Mouse (Mus musculus): ENCODE results near the gene Pcdh17. TPM values are rescaled to one million over a fixed set of nuclear protein-coding genes. Genes with fewer than 3 reads are reported as not detected.
A peak's percentile ranks its signal among the peaks of the same experiment; 100 is the strongest.

The Pcdh17 gene
- polyA plus RNA-seq, 1 experiment, result 0.01 TPM

GRCm38 (mm10) chr14:84440903-84441302 is 2.5 kb upstream of the Pcdh17 start:
- H3ac ChIP-seq (ENCODE audit: control insufficient read depth, insufficient read length, low read depth), result no peak overlapping the region
- H3K27me3 ChIP-seq (ENCODE audit: control insufficient read depth, insufficient read depth, insufficient read length), result no peaks in the 10 kb centered on the region
- no peaks in the 10 kb centered on the region for H3K36me3 ChIP-seq (ENCODE audit: control insufficient read depth, insufficient read depth)
- no peak for TF ChIP-seq CTCF (IDR thresholded peaks at IDR 0.05; ENCODE audit: control insufficient read depth, insufficient read depth, insufficient read length)
- no peak for TF ChIP-seq FOSL1 (IDR thresholded peaks at IDR 0.05; ENCODE audit: insufficient read depth, low read length, poor library complexity, severe bottlenecking)
- TF ChIP-seq USF1 (IDR thresholded peaks at IDR 0.05; ENCODE audit: low read depth), result no peak
- TF ChIP-seq CEBPB (IDR thresholded peaks at IDR 0.05; ENCODE audit: low read depth), result no peak
- no peak for TF ChIP-seq MYOD1 (IDR thresholded peaks at IDR 0.05; ENCODE audit: control insufficient read depth, insufficient read length, low read depth)
- TF ChIP-seq MAX (IDR thresholded peaks at IDR 0.05), result no peak
- no peak for TF ChIP-seq MYOG (IDR thresholded peaks at IDR 0.05; ENCODE audit: control insufficient read depth, extremely low read depth, insufficient read length)
- no peaks in the 10 kb centered on the region for H3K79me2 ChIP-seq (ENCODE audit: control insufficient read depth, insufficient read depth)
- H3K4me3 ChIP-seq (ENCODE audit: insufficient read depth, poor library complexity, severe bottlenecking), result no peak overlapping the region
- H3K79me3 ChIP-seq (ENCODE audit: low read depth), result no peaks in the 10 kb centered on the region

GRCm38 (mm10) chr14:84442528-84443287 is 655 bp upstream of the Pcdh17 start:
- Histone ChIP-seq H3K79me2 (ENCODE audit: control insufficient read depth, insufficient read depth) (no peaks in the 10 kb centered on the region), H3K4me3 (ENCODE audit: insufficient read depth, poor library complexity, severe bottlenecking) (peak overlapping the region; percentile 14), H3K27me3 (ENCODE audit: control insufficient read depth, insufficient read depth, insufficient read length) (no peaks in the 10 kb centered on the region), H3K36me3 (ENCODE audit: control insufficient read depth, insufficient read depth) (no peaks in the 10 kb centered on the region), H3ac (ENCODE audit: control insufficient read depth, insufficient read length, low read depth) (peak overlapping the region; percentile 41), H3K79me3 (ENCODE audit: low read depth) (no peaks in the 10 kb centered on the region)
- TF ChIP-seq MYOG (IDR thresholded peaks at IDR 0.05; ENCODE audit: control insufficient read depth, extremely low read depth, insufficient read length), result no peak
- no peak for TF ChIP-seq CEBPB (IDR thresholded peaks at IDR 0.05; ENCODE audit: low read depth)
- no peak for TF ChIP-seq MYOD1 (IDR thresholded peaks at IDR 0.05; ENCODE audit: control insufficient read depth, insufficient read length, low read depth)

DNA sequence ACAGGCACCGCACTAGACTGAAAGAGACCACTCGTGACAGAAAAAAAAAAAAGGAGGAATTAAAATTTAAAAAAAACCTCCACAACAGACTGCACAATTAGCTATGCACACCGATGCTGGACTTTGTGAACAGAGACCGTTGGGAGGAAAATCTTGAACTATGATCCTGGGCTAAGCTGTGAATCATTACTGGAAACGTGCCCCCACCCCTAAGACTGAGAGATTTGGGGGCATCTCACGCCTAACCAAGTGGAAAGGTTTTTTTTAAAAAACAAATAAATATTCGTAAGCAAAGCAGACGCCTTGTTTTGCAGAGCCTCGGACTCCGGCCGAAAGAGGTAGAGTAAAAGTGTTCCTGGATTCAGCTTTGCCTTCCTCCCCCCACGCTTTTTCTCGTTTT is 398 bp downstream of the Pcdh17 start:
- TF ChIP-seq MYOG (IDR thresholded peaks at IDR 0.05; ENCODE audit: control insufficient read depth, extremely low read depth, insufficient read length) (no peak), MYOD1 (IDR thresholded peaks at IDR 0.05; ENCODE audit: control insufficient read depth, insufficient read length, low read depth) (no peak)
- Histone ChIP-seq H3K27me3 (ENCODE audit: control insufficient read depth, insufficient read depth, insufficient read length) (no peaks in the 10 kb centered on the region), H3K4me3 (ENCODE audit: insufficient read depth, poor library complexity, severe bottlenecking) (peak overlapping the region; percentile 14), H3K36me3 (ENCODE audit: control insufficient read depth, insufficient read depth) (no peaks in the 10 kb centered on the region), H3ac (ENCODE audit: control insufficient read depth, insufficient read length, low read depth) (no peak overlapping the region), H3K79me3 (ENCODE audit: low read depth) (no peaks in the 10 kb centered on the region), H3K79me2 (ENCODE audit: control insufficient read depth, insufficient read depth) (no peaks in the 10 kb centered on the region)

DNA sequence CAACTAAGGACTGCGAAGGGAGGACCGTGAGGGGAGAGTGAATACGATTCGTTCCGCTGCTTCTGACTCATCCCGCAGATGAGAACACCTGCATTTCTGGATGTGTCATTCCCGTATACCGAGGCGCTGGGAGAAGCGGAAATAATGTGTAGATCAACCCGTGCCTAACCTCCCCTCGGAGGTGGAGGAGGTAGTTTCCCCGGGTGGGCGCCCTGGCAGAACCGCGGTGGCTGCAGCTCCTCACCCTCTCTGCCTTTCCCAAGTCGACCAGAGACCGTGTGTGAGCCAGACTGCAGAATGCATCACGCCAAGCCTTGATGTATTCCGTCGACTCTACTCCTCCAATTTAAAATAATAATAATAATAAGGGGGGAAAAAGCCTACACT is 906 bp downstream of the Pcdh17 start:
- Histone ChIP-seq H3K27me3 (ENCODE audit: control insufficient read depth, insufficient read depth, insufficient read length) (no peaks in the 10 kb centered on the region), H3K79me2 (ENCODE audit: control insufficient read depth, insufficient read depth) (no peaks in the 10 kb centered on the region), H3K4me3 (ENCODE audit: insufficient read depth, poor library complexity, severe bottlenecking) (no peak overlapping the region), H3K36me3 (ENCODE audit: control insufficient read depth, insufficient read depth) (no peaks in the 10 kb centered on the region), H3ac (ENCODE audit: control insufficient read depth, insufficient read length, low read depth) (no peak overlapping the region), H3K79me3 (ENCODE audit: low read depth) (no peaks in the 10 kb centered on the region)
- TF ChIP-seq FOSL1 (IDR thresholded peaks at IDR 0.05; ENCODE audit: insufficient read depth, low read length, poor library complexity, severe bottlenecking) (no peak), MAX (IDR thresholded peaks at IDR 0.05) (no peak), CEBPB (IDR thresholded peaks at IDR 0.05; ENCODE audit: low read depth) (no peak)

DNA sequence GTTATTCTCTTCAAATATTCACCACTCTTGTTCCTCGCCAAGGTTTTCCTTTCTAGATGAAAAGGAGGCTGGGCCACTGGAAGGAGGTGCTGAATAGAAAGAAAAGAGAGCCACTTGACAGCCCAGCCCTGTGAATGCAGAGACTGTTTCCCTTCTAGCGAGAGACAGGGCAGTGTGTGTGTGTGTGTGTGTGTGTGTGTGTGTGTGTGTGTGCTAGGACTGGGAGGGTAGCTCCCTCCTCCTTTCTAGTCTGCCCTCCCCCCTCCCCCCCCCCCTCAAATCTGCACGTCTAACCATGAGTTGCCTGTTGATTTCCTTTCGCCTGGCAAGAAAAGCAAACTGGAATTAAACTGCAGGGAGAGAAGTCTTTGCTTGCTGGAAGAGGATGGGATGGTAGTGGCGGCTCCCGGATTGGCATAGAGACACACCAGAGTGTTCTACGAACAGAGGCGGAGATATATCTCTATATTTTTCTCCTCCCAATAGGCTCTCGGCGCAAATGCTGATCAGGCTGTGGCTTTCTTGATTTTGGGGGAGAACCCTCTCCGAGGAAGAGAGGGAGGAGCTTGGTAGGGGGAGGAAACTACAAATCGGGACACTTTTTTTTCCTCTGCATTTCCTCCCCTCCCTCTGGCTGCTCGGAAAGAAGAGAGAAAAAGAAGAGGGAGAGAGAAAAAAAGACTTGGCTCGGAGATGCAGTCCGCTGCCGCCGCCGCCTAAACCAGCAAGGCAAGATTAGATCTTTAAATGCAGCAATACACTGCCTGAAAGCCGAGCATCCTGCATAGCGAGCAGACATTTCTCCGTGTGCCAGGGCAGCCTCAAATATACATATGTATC is 1.5 kb downstream of the Pcdh17 start:
- H3K4me3 ChIP-seq (ENCODE audit: insufficient read depth, poor library complexity, severe bottlenecking), result no peak overlapping the region
- no peak for TF ChIP-seq FOSL1 (IDR thresholded peaks at IDR 0.05; ENCODE audit: insufficient read depth, low read length, poor library complexity, severe bottlenecking)
- no peak for TF ChIP-seq USF1 (IDR thresholded peaks at IDR 0.05; ENCODE audit: low read depth)
- TF ChIP-seq MYOG (IDR thresholded peaks at IDR 0.05; ENCODE audit: control insufficient read depth, extremely low read depth, insufficient read length), result no peak
- TF ChIP-seq MYOD1 (IDR thresholded peaks at IDR 0.05; ENCODE audit: control insufficient read depth, insufficient read length, low read depth), result no peak
- no peaks in the 10 kb centered on the region for H3K36me3 ChIP-seq (ENCODE audit: control insufficient read depth, insufficient read depth)
- H3K79me3 ChIP-seq (ENCODE audit: low read depth), result no peaks in the 10 kb centered on the region
- H3K27me3 ChIP-seq (ENCODE audit: control insufficient read depth, insufficient read depth, insufficient read length), result no peaks in the 10 kb centered on the region
- H3ac ChIP-seq (ENCODE audit: control insufficient read depth, insufficient read length, low read depth), result no peak overlapping the region
- no peaks in the 10 kb centered on the region for H3K79me2 ChIP-seq (ENCODE audit: control insufficient read depth, insufficient read depth)
